Mouse (Mus musculus) embryonic fibroblast, embryonic 13.5 days (primary cell): ENCODE measurements at regions not wholly inside any gene's neighbourhood (a gene's known extent, or its start where the extent isn't known, plus 50 kb on each side); places are given as distances from the start of the nearest gene placed in this dataset.

ENCODE experiments used
- CTCF ChIP-seq: IDR thresholded peaks from 2 replicates; pipeline ENCODE4 v1.5.1; 2011; ENCODE audit warnings: mild to moderate bottlenecking, control low read depth, low read length, moderate library complexity, borderline replicate concordance; ENCODE audit not compliant: insufficient read depth
- POLR2A ChIP-seq: IDR thresholded peaks from 2 replicates; pipeline ENCODE4 v1.6.1; 2011; ENCODE audit warnings: low read depth, mild to moderate bottlenecking, control low read depth, low read length, moderate library complexity

- no peak for TF ChIP-seq CTCF
- TF ChIP-seq POLR2A: no peak
Observed at GRCm38 (mm10) chr12:11608733-11609132, 152.9 kb downstream of the Rad51ap2 start.
